Mouse (Mus musculus) spleen, adult 12 weeks (tissue): ENCODE results near the gene Gm11985.

ENCODE experiments used
- DNase-seq: peaks from one replicate; pipeline ENCODE4 v3.0.0; 2022; ENCODE audit warnings: low spot score

The Gm11985 gene

GRCm38 (mm10) chr11:7153081-7153480, 35.3 kb downstream of the Gm11985 start:
- DNase-seq: no peak

GRCm38 (mm10) chr11:7152371-7152770, 36.0 kb downstream of the Gm11985 start:
- no peak for DNase-seq

- DNase-seq: no peak
Observed at GRCm38 (mm10) chr11:7150511-7150910, 37.9 kb downstream of the Gm11985 start.

- no peak for DNase-seq
Observed at GRCm38 (mm10) chr11:7149471-7149870, 38.9 kb downstream of the Gm11985 start.

- no peak for DNase-seq
Observed at GRCm38 (mm10) chr11:7147945-7148344, 40.4 kb downstream of the Gm11985 start.

GRCm38 (mm10) chr11:7147536-7147935, 40.8 kb downstream of the Gm11985 start:
- no peak for DNase-seq

- no peak for DNase-seq
Observed at GRCm38 (mm10) chr11:7145221-7145620, 43.1 kb downstream of the Gm11985 start.

- no peak for DNase-seq
Observed at GRCm38 (mm10) chr11:7144369-7144768, 44.0 kb downstream of the Gm11985 start.

- no peak for DNase-seq
Observed at GRCm38 (mm10) chr11:7142725-7143124, 45.6 kb downstream of the Gm11985 start.

GRCm38 (mm10) chr11:7140449-7140848, 47.9 kb downstream of the Gm11985 start:
- DNase-seq: no peak

- DNase-seq: no peak
Observed at GRCm38 (mm10) chr11:7138370-7138769, 50.0 kb downstream of the Gm11985 start.

GRCm38 (mm10) chr11:7136246-7136855, 52.0 kb downstream of the Gm11985 start:
- DNase-seq: no peak

- no peak for DNase-seq
Observed at GRCm38 (mm10) chr11:7135763-7136162, 52.6 kb downstream of the Gm11985 start.

GRCm38 (mm10) chr11:7135301-7135700, 53.1 kb downstream of the Gm11985 start:
- no peak for DNase-seq

- no peak for DNase-seq
Observed at GRCm38 (mm10) chr11:7134319-7134718, 54.0 kb downstream of the Gm11985 start.

GRCm38 (mm10) chr11:7133736-7134135, 54.6 kb downstream of the Gm11985 start:
- no peak for DNase-seq
